Mouse (Mus musculus): ENCODE results near the gene Rdh8. TPM values are rescaled to one million over a fixed set of nuclear protein-coding genes. Genes with fewer than 3 reads are reported as not detected.

The Rdh8 gene
- polyA plus RNA-seq (2012; rRNA removed), result not detected in 2 replicates

- Histone ChIP-seq H3K4me3 (replicated peaks; ENCODE audit: insufficient read depth, low read depth, low read length) (no peak within 1 kb of the TSS), H3K4me1 (ENCODE audit: control insufficient read depth, insufficient read depth, low read length) (no peaks in the 10 kb centered on the region), H3K27ac (ENCODE audit: insufficient read depth, low read length) (no peak within 1 kb of the TSS), H3K27me3 (ENCODE audit: control insufficient read depth, insufficient read depth, low read length) (no peaks in the 10 kb centered on the region)
- no peak for TF ChIP-seq CTCF (IDR thresholded peaks at IDR 0.05; ENCODE audit: borderline replicate concordance, insufficient read depth, low read depth, low read length)
- no peak for TF ChIP-seq POLR2A (IDR thresholded peaks at IDR 0.05; ENCODE audit: borderline replicate concordance, insufficient read depth, low read length)
- WGBS, result 73% methylated on average over 6 of the region's 6 CpGs
- no peak for DNase-seq
Observed at GRCm38 (mm10) chr9:20818236-20818635, at the start of gene Rdh8. Gene Rdh8, plus strand, starts transcription at chr9:20818503.

GRCm38 (mm10) chr9:20781286-20781685 is 37.0 kb upstream of the Rdh8 start:
- no peak overlapping the region for H3K27ac ChIP-seq (ENCODE audit: insufficient read depth, low read length)
- H3K4me1 ChIP-seq (ENCODE audit: control insufficient read depth, insufficient read depth, low read length), result no peaks in the 10 kb centered on the region
- H3K4me3 ChIP-seq (replicated peaks; ENCODE audit: insufficient read depth, low read depth, low read length), result no peak overlapping the region
- no peaks in the 10 kb centered on the region for H3K27me3 ChIP-seq (ENCODE audit: control insufficient read depth, insufficient read depth, low read length)
- WGBS, result 86% methylated on average over 3 of the region's 3 CpGs
- DNase-seq, result no peak
- no peak for TF ChIP-seq CTCF (IDR thresholded peaks at IDR 0.05; ENCODE audit: borderline replicate concordance, insufficient read depth, low read depth, low read length)
- TF ChIP-seq POLR2A (IDR thresholded peaks at IDR 0.05; ENCODE audit: borderline replicate concordance, insufficient read depth, low read length), result no peak

DNA sequence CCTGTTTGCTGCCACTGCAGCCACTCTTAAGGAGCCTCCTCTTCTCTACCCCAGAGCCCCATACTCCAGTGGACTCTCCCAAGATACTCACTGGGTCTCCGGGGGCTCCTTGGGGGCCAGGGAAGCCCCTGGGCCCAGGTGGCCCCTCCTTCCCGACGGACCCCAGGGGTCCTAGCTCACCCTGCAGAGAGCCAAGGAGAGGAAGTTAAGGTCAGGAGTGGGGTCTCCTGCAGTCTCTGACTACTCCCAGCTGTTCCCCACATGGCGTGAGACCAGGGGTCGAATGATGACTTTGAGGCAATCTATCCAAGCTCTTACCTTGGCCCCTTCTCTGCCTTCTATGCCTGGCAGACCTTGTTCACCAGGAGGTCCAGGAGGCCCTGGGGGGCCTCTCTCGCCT is 33.2 kb upstream of the Rdh8 start:
- no peak for DNase-seq
- no peaks in the 10 kb centered on the region for H3K4me1 ChIP-seq (ENCODE audit: control insufficient read depth, insufficient read depth, low read length)
- H3K4me3 ChIP-seq (replicated peaks; ENCODE audit: insufficient read depth, low read depth, low read length), result no peak overlapping the region
- no peaks in the 10 kb centered on the region for H3K27me3 ChIP-seq (ENCODE audit: control insufficient read depth, insufficient read depth, low read length)
- TF ChIP-seq CTCF (IDR thresholded peaks at IDR 0.05; ENCODE audit: borderline replicate concordance, insufficient read depth, low read depth, low read length) (no peak), POLR2A (IDR thresholded peaks at IDR 0.05; ENCODE audit: borderline replicate concordance, insufficient read depth, low read length) (no peak)
- H3K27ac ChIP-seq (ENCODE audit: insufficient read depth, low read length), result no peak overlapping the region
- WGBS, result 79% methylated on average over 6 of the region's 6 CpGs

GRCm38 (mm10) chr9:20787992-20788391 is 30.3 kb upstream of the Rdh8 start:
- no peak overlapping the region for H3K27ac ChIP-seq (ENCODE audit: insufficient read depth, low read length)
- H3K4me3 ChIP-seq (replicated peaks; ENCODE audit: insufficient read depth, low read depth, low read length), result no peak overlapping the region
- TF ChIP-seq CTCF (IDR thresholded peaks at IDR 0.05; ENCODE audit: borderline replicate concordance, insufficient read depth, low read depth, low read length), result no peak
- no peak for TF ChIP-seq POLR2A (IDR thresholded peaks at IDR 0.05; ENCODE audit: borderline replicate concordance, insufficient read depth, low read length)
- WGBS, result 73% methylated on average over 8 of the region's 8 CpGs
- H3K27me3 ChIP-seq (ENCODE audit: control insufficient read depth, insufficient read depth, low read length), result no peaks in the 10 kb centered on the region
- no peaks in the 10 kb centered on the region for H3K4me1 ChIP-seq (ENCODE audit: control insufficient read depth, insufficient read depth, low read length)
- no peak for DNase-seq

DNA sequence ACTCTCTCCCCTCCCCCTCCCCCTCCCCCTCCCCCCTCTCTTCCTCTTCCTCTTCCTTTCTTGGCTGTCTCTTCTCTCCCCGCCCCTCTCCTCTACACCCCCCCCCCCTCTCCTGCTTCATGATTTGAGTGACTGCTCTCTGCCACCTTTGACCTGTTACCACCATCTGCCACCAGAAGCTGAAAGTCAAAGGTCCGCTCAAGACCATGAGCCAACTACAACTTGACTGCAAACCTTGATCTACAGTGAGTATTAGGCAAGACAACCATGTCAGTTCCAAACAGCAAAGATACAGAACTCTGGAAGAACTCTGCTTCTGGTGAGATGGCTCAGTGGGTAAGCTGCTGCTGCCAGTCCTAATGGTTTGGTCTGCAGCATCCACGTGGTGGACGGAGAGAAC is 28.7 kb upstream of the Rdh8 start:
- Histone ChIP-seq H3K4me3 (replicated peaks; ENCODE audit: insufficient read depth, low read depth, low read length) (no peak overlapping the region), H3K4me1 (ENCODE audit: control insufficient read depth, insufficient read depth, low read length) (no peaks in the 10 kb centered on the region), H3K27me3 (ENCODE audit: control insufficient read depth, insufficient read depth, low read length) (no peaks in the 10 kb centered on the region), H3K27ac (ENCODE audit: insufficient read depth, low read length) (no peak overlapping the region)
- TF ChIP-seq POLR2A (IDR thresholded peaks at IDR 0.05; ENCODE audit: borderline replicate concordance, insufficient read depth, low read length) (no peak), CTCF (IDR thresholded peaks at IDR 0.05; ENCODE audit: borderline replicate concordance, insufficient read depth, low read depth, low read length) (no peak)
- no peak for DNase-seq
- 73% methylated on average over 3 of the region's 4 CpGs for WGBS

GRCm38 (mm10) chr9:20790345-20790744 is 28.0 kb upstream of the Rdh8 start:
- H3K4me3 ChIP-seq (replicated peaks; ENCODE audit: insufficient read depth, low read depth, low read length), result no peak overlapping the region
- TF ChIP-seq CTCF (IDR thresholded peaks at IDR 0.05; ENCODE audit: borderline replicate concordance, insufficient read depth, low read depth, low read length) (no peak), POLR2A (IDR thresholded peaks at IDR 0.05; ENCODE audit: borderline replicate concordance, insufficient read depth, low read length) (no peak)
- WGBS, result 71% methylated on average over 3 of the region's 3 CpGs
- H3K4me1 ChIP-seq (ENCODE audit: control insufficient read depth, insufficient read depth, low read length), result no peaks in the 10 kb centered on the region
- H3K27me3 ChIP-seq (ENCODE audit: control insufficient read depth, insufficient read depth, low read length), result no peaks in the 10 kb centered on the region
- H3K27ac ChIP-seq (ENCODE audit: insufficient read depth, low read length), result no peak overlapping the region
- DNase-seq, result no peak

- WGBS, result 4% methylated on average over 7 of the region's 7 CpGs
- DNase-seq, result peak; percentile 23 to 58
- H3K27me3 ChIP-seq (ENCODE audit: control insufficient read depth, insufficient read depth, low read length), result no peaks in the 10 kb centered on the region
- H3K4me3 ChIP-seq (replicated peaks; ENCODE audit: insufficient read depth, low read depth, low read length), result no peak overlapping the region
- no peak for TF ChIP-seq POLR2A (IDR thresholded peaks at IDR 0.05; ENCODE audit: borderline replicate concordance, insufficient read depth, low read length)
- no peak for TF ChIP-seq CTCF (IDR thresholded peaks at IDR 0.05; ENCODE audit: borderline replicate concordance, insufficient read depth, low read depth, low read length)
- no peak overlapping the region for H3K27ac ChIP-seq (ENCODE audit: insufficient read depth, low read length)
- no peaks in the 10 kb centered on the region for H3K4me1 ChIP-seq (ENCODE audit: control insufficient read depth, insufficient read depth, low read length)
Observed at GRCm38 (mm10) chr9:20794108-20794806, 24.0 kb upstream of the Rdh8 start.
